Mouse (Mus musculus) cerebellum, adult 2 months (tissue): ENCODE results near the gene Kcnk5. TPM values are rescaled to one million over a fixed set of nuclear protein-coding genes. Genes with fewer than 3 reads are reported as not detected.

Experiments used
- DNase-seq, 2 experiments: peaks; one replicate each; pipeline ENCODE4 v3.0.0; 2021
- H3K27ac ChIP-seq: fragments of 200-500 bp; 2 replicates; pipeline ENCODE4 v1.5.1; 2012; ENCODE audit warnings: low read length, control low read depth, inconsistent platforms; ENCODE audit not compliant: insufficient read depth
- H3K27me3 ChIP-seq: fragments of 200-500 bp; 2 replicates; pipeline ENCODE4 v1.6.1; 2012; ENCODE audit warnings: inconsistent platforms, mild to moderate bottlenecking, low read length, moderate library complexity; ENCODE audit not compliant: control insufficient read depth, insufficient read depth
- H3K4me1 ChIP-seq: fragments of 200-500 bp; 2 replicates; pipeline ENCODE4 v1.6.1; 2011; ENCODE audit warnings: low read length; ENCODE audit not compliant: control insufficient read depth, insufficient read depth
- H3K4me3 ChIP-seq: fragments of 200-500 bp; replicated peaks from 2 replicates; pipeline ENCODE3; 2011; ENCODE audit warnings: mild to moderate bottlenecking, low read depth, low read length, control low read depth; ENCODE audit not compliant: insufficient read depth
- CTCF ChIP-seq: fragments of 200-500 bp; IDR thresholded peaks from 2 replicates; pipeline ENCODE4 v1.5.1; 2011; ENCODE audit warnings: low read depth, mild to moderate bottlenecking, control low read depth, low read length, moderate library complexity, borderline replicate concordance; ENCODE audit not compliant: insufficient read depth
- POLR2A ChIP-seq: fragments of 200-500 bp; IDR thresholded peaks from 2 replicates; pipeline ENCODE4 v1.6.1; 2011; ENCODE audit warnings: low read length, control low read depth, borderline replicate concordance; ENCODE audit not compliant: insufficient read depth
- WGBS: fragments of 180-500 bp; shearing (Covaris S2); methylation state at CpG from one replicate; pipeline ENCODE4 v1.1.7; 2018; 5-methylcytosine and 5-hydroxymethylcytosine counted together
- polyA plus RNA-seq: library from polyadenylated mRNA; depleted of rRNA; stranded (reverse); fragments of >200 nt; gene quantifications from 2 replicates; pipeline ENCODE4 v1.2.3, GENCODE M21; 2012

The Kcnk5 gene
- polyA plus RNA-seq, 1 experiment = 0.85 TPM

DNA sequence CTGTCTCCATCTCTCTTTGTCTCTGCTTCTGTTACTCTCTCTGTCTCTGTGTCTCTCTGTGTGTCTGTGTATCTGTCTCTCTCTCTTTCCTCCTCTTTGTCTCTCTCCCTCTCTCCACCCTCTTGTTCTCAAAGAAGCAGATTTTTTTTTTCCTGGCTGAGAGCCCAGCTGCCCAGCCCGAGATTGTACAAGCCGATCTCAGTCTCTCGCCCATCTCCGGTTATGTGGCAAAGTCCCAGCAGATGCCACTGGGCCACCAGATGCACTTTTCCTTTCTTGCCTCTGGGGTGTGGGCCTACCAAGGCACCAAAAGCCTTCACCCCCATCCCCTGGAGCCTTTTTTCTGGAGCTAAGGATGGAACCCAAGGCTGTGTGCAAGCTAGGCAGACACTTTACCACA is 42.6 kb upstream of the Kcnk5 start:
- TF ChIP-seq CTCF (no peak), POLR2A (no peak)
- 4% methylated on average over 4 of the region's 4 CpGs for WGBS
- Histone ChIP-seq H3K4me3 (no peak overlapping the region), H3K27ac (no peak overlapping the region), H3K4me1 (no peaks in the 10 kb centered on the region), H3K27me3 (no peaks in the 10 kb centered on the region)
- no peak for DNase-seq

DNA sequence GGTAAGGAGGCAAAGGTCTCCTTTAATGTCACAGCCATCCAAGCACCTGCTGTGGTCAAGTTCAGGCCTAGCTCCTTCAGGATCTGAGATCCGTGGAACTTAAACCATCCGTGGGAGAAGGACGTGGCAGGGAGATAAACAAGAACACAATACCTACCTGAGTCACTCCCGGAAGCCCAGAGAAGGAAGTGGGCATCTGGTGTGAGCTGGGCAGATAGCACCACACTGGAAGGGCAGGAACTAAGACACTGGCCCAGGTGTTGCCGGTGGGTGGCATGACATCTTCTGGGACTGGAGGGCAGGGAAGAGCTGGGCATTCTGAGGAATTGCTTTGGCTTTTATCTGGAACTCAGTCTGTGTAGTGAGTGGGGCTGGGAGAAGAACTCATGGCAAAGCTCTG is 41.6 kb upstream of the Kcnk5 start:
- TF ChIP-seq POLR2A = no peak
- TF ChIP-seq CTCF = no peak
- no peak overlapping the region for H3K4me3 ChIP-seq
- H3K27me3 ChIP-seq = no peaks in the 10 kb centered on the region
- 89% methylated on average over 5 of the region's 5 CpGs for WGBS
- no peaks in the 10 kb centered on the region for H3K4me1 ChIP-seq
- no peak overlapping the region for H3K27ac ChIP-seq
- no peak for DNase-seq

DNA sequence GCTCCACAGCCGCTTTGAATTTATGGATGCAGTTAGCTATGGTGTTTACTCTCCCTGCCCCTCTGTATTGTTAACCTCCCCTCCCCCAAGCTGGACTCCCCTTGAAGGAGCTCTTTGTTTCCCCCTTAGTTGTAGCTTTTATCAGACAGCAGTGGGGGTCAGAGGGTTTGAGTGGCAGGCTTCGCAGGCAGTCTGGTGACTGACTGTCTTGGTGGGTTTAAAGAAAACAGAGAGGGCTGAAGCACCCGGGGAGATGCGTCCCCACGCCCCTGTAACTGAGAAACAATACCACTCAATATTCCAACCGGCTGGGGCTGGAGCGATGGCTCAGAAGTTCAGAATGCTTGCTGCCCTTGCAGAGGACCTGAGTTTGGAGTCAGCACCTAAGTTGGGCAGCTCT is 39.5 kb upstream of the Kcnk5 start:
- Histone ChIP-seq H3K4me3 (no peak overlapping the region), H3K27ac (no peak overlapping the region), H3K4me1 (no peaks in the 10 kb centered on the region), H3K27me3 (no peaks in the 10 kb centered on the region)
- DNase-seq = no peak
- TF ChIP-seq POLR2A (no peak), CTCF (no peak)
- 27% methylated on average over 7 of the region's 7 CpGs for WGBS

DNA sequence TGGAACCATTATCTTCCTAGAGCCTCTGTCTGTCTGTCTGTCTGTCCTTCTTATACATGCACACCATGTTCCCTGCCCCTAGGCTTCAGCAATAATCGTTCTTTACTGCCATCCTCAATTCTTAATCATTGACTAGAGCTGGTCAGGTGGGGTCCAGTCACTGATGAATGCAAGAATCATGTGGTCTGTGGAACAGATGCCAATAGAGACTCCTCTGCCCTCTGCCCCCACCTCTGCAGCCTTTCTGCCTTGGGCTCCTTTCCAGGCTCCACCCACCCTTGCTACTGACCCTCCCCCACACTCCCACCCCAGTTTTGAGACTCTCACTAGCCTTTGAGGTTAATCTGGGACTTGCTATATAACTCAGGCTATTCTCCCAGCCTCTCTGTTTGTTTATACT is 38.2 kb upstream of the Kcnk5 start:
- Histone ChIP-seq H3K4me3 (no peak overlapping the region), H3K27me3 (no peaks in the 10 kb centered on the region), H3K27ac (no peak overlapping the region), H3K4me1 (no peaks in the 10 kb centered on the region)
- no peak for DNase-seq
- TF ChIP-seq POLR2A (no peak), CTCF (no peak)
- WGBS = 61% methylated on average over 1 of the region's 1 CpGs

GRCm38 (mm10) chr14:20217299-20217864 is 35.8 kb upstream of the Kcnk5 start:
- no peak for DNase-seq
- Histone ChIP-seq H3K27me3 (no peaks in the 10 kb centered on the region), H3K4me3 (no peak overlapping the region), H3K4me1 (no peaks in the 10 kb centered on the region), H3K27ac (no peak overlapping the region)
- WGBS = 37% methylated on average over 3 of the region's 3 CpGs
- TF ChIP-seq POLR2A (no peak), CTCF (no peak)

- no peak overlapping the region for H3K27ac ChIP-seq
Measured at GRCm38 (mm10) chr14:20216561-20217298, 35.1 kb upstream of the Kcnk5 start.

GRCm38 (mm10) chr14:20215826-20216225 is 34.2 kb upstream of the Kcnk5 start:
- H3K4me1 ChIP-seq = no peaks in the 10 kb centered on the region
- no peak for TF ChIP-seq CTCF
- no peak for TF ChIP-seq POLR2A
- no peak for DNase-seq

More at GRCm38 (mm10) chr14:20216561-20217298, 35.1 kb upstream of the Kcnk5 start:
- no peaks in the 10 kb centered on the region for H3K4me1 ChIP-seq
- no peak for DNase-seq
- TF ChIP-seq CTCF (no peak), POLR2A (no peak)
- WGBS = 83% methylated on average over 7 of the region's 7 CpGs
- no peak overlapping the region for H3K4me3 ChIP-seq
- no peaks in the 10 kb centered on the region for H3K27me3 ChIP-seq

DNA sequence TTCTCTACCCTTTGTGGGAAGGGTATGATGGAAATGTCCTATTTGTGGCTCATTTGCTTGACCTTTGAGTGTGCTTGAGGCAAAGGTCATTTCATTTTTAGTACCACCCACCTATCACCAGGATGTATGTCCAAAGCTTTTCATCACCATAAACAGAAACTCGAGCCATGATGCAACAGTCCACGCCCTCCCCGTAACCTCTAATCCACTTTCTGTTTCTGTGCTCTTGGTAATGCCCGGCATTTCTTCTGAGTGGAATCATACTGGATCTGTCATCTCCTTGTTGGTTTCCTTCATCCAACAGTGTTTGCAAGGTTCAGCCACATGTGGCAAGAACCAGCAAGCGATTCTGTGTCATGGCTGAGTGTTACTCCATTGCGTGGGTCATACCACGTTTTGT is 32.5 kb upstream of the Kcnk5 start:
- WGBS = 93% methylated on average over 7 of the region's 7 CpGs
- no peak for DNase-seq
- Histone ChIP-seq H3K27me3 (no peaks in the 10 kb centered on the region), H3K4me3 (no peak overlapping the region), H3K27ac (no peak overlapping the region), H3K4me1 (no peaks in the 10 kb centered on the region)
- TF ChIP-seq CTCF (no peak), POLR2A (no peak)

More at GRCm38 (mm10) chr14:20215826-20216225, 34.2 kb upstream of the Kcnk5 start:
- Histone ChIP-seq H3K4me3 (no peak overlapping the region), H3K27me3 (no peaks in the 10 kb centered on the region), H3K27ac (no peak overlapping the region)
- WGBS = 63% methylated on average over 5 of the region's 5 CpGs
